Mouse (Mus musculus): ENCODE data around the gene Zcwpw1.
"Not testable (repeated sequence)": the region's sequence is repeated elsewhere in the genome, so short reads cannot be mapped to it uniquely, and the experiment has no call there.

Zcwpw1 gene

GRCm38 (mm10) chr5:137787151-137787928 lies at the start of gene Zcwpw1, which contains the start of gene Mepce:
Gene Zcwpw1 (plus strand): TSS chr5:137787798.
Gene Mepce (minus strand): TSS chr5:137787655.
- DNase-seq (ENCODE audit: low spot score), result peak; percentile 95

- DNase-seq (ENCODE audit: low spot score), result no peak
Measured at GRCm38 (mm10) chr5:137738516-137738915, 49.1 kb upstream of the Zcwpw1 start.

GRCm38 (mm10) chr5:137739471-137739870 lies 48.1 kb upstream of the Zcwpw1 start:
- DNase-seq (ENCODE audit: low spot score), result no peak

DNA sequence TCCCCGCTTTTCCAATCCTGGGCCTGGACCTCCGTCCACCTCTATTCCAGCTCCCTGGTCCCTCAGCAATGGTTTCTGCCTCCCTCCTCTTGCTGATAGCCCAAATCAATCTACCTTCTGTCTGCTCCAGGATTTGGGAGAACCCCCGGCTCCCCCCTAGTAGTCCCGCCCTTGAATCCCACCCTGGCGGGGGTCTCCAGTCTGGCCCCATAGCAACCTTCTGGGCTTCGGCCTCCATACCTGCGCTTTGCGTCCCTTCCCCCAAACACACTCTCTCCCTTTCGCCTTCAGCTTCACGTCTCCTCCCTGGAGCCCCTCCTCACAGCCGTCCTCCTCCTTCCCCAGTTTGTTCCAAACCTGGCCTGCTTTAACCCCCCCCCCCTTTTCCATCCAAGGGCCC lies 47.1 kb upstream of the Zcwpw1 start:
- DNase-seq (ENCODE audit: low spot score), result no peak

DNA sequence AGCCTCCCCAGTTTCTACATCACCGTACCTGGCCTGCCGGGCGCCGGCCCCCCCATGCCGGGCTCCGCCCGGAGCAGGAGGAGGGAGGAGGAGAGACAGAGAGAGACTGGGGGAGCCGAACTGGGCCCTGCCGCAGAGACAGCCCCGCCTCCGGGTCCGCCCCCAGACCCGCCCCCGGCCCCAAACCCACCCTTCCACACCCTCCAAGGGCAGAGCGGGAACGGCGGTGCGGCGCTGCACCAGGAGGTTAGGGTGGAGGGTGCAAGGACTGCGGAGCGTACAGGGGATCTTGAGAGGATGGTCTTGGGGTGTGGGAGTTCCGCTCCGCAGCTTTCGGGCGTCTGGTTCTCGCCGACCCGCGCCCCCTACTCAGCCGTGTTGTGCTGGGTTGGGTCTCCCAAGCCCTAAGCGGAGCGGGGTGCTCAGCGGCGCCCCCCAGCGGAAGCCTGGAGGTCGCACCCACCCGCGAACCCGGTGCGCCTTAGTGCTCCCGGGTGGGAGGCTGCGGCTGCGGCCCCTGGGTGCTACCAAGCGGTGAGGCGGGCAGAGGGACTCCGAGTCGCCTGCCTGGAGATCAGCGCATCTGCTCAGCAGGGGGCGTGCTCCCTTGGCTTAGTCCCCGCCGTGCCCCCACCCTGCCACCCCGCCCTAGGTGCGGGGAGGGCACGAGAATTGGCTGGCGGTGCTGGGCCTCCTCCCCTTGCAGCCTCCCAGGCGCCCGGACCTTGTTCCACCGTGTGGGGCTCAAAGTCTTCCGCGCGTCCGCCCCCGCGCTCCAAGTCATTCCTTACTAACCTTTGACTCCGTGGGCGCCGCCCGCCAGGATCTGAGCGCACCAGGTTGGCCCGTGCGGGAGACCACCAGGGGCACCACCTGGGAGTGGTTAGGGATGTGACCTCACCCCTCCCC lies 46.3 kb upstream of the Zcwpw1 start, which contains the start of gene Nyap1:
Gene Nyap1, minus strand, starts transcription at position 585 of the 909 bp plus-strand sequence.
- peak; percentile 78 for DNase-seq (ENCODE audit: low spot score)

GRCm38 (mm10) chr5:137742048-137742447 lies 45.5 kb upstream of the Zcwpw1 start:
- no peak for DNase-seq (ENCODE audit: low spot score)

DNA sequence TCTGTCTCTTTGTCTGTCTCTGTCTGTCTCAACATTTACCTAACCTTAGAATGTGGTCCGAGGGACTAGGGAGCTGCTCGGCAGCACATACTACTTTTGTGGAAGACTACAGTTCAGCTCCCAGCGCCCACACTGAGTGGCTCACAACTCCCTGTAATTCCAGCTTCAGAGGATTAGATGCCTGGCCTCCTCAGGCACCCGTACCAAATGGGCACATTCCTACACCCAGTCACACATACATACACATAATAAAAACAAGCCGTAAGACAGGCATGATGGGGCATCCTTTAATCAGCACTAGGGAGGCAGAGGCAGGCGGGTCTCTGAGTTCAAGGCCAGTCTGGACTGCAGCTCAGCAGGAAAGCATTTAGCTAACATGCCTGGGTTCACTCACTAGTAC lies 44.8 kb upstream of the Zcwpw1 start:
- DNase-seq (ENCODE audit: low spot score), result no peak

DNA sequence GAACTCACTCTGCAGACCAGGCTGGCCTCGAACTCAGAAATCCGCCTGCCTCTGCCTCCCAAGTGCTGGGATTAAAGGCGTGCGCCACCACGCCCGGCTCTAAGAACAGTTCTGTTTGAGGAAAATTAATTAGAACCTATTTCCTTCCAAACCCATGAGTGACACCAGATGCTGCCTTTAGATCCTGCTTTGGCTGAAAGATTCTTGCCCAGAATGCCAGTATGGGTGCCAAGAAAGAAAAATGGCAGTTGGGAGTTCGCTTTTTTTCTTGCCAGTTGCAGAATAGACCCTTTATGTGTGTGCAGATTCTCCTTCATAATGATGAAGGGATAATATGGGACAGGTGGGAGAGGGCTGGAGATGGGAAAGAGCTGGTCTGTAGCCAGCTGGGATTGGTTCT lies 43.4 kb upstream of the Zcwpw1 start:
- DNase-seq (ENCODE audit: low spot score), result no peak

- DNase-seq (ENCODE audit: low spot score), result peak; percentile 92
Measured at GRCm38 (mm10) chr5:137745214-137746171, 42.1 kb upstream of the Zcwpw1 start, which contains the start of gene Tsc22d4. Gene Tsc22d4 (plus strand): TSS chr5:137745730.

GRCm38 (mm10) chr5:137746282-137746850 lies 41.2 kb upstream of the Zcwpw1 start:
- DNase-seq (ENCODE audit: low spot score), result peak; percentile 80

DNA sequence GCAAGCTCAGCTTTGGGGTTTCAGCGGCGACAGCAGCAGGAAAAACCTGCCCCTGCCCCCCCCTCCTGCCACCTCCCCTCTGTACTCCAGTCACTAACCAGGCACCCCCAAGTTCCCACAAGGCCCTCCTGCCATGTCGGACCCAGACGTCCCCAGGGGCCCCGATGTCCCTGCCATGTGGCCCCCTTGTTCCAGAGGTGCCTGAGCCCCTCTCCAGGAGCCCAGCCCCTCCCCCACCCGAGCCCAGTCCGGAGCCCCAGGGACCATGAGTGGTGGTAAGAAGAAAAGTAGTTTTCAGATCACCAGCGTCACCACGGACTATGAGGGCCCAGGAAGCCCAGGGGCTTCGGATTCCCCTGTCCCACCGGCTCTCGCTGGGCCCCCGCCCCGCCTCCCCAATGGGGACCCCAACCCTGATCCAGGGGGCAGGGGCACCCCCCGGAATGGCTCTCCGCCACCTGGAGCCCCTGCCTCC lies 40.7 kb upstream of the Zcwpw1 start:
- peak; percentile 26 for DNase-seq (ENCODE audit: low spot score)

DNA sequence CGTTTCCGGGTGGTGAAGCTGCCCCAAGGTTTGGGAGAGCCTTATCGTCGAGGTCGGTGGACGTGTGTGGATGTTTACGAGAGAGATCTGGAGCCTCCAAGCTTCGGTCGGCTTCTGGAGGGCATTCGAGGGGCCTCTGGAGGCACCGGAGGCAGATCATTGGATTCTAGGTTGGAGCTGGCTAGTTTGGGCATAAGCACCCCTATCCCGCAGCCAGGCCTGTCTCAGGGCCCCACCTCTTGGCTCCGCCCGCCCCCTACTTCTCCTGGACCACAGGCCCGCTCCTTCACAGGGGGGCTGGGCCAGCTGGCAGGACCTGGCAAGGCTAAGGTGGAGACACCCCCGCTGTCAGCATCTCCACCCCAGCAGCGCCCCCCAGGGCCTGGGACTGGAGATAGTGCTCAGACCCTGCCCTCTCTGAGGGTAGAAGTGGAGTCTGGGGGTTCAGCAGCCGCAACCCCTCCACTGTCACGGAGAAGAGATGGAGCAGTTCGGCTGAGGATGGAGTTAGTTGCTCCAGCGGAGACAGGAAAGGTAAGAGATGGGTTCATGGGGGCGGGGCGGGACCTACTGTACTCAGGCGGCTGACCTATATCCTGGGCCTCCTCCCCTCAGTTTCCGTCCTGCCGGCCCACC lies 40.2 kb upstream of the Zcwpw1 start:
- DNase-seq (ENCODE audit: low spot score), result peak; percentile 53

- no peak for DNase-seq (ENCODE audit: low spot score)
Measured at GRCm38 (mm10) chr5:137748130-137748770, 39.3 kb upstream of the Zcwpw1 start.

- no peak for DNase-seq (ENCODE audit: low spot score)
Measured at GRCm38 (mm10) chr5:137749196-137749836, 38.3 kb upstream of the Zcwpw1 start.

DNA sequence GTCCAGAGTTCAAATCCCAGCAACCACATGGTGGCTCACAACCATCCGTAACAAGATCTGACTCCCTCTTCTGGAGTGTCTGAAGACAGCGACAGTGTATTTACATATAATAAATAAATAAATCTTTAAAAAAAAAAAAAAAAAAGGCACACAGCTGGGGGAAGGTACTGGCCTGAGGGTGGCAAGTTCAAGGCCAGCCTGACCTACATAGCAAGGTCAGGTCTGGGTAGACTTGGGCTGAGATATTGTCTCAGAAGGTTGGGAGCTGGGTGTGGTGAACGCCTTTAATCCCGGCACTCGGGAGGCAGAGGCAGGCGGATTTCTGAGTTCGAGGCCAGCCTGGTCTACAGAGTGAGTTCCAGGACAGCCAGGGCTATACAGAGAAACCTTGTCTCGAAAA lies 37.4 kb upstream of the Zcwpw1 start:
- DNase-seq (ENCODE audit: low spot score), result not testable (repeated sequence)

- no peak for DNase-seq (ENCODE audit: low spot score)
Measured at GRCm38 (mm10) chr5:137751221-137751887, 36.2 kb upstream of the Zcwpw1 start.

- no peak for DNase-seq (ENCODE audit: low spot score)
Measured at GRCm38 (mm10) chr5:137751988-137752387, 35.6 kb upstream of the Zcwpw1 start.

GRCm38 (mm10) chr5:137753111-137753832 lies 34.3 kb upstream of the Zcwpw1 start:
- DNase-seq (ENCODE audit: low spot score), result no peak
